Mouse (Mus musculus) liver, adult 2 months (tissue): ENCODE results near the gene Idh2.

ENCODE experiments used
- CTCF ChIP-seq: fragments of 200-500 bp; IDR thresholded peaks from 2 replicates; pipeline ENCODE4 v1.5.1; 2011; ENCODE audit warnings: low read depth, low read length, control low read depth
- POLR2A ChIP-seq: fragments of 200-500 bp; IDR thresholded peaks from 2 replicates; pipeline ENCODE4 v1.6.1; 2011; ENCODE audit warnings: low read length, control low read depth; ENCODE audit not compliant: insufficient read depth; ENCODE audit errors: extremely low read depth

DNA sequence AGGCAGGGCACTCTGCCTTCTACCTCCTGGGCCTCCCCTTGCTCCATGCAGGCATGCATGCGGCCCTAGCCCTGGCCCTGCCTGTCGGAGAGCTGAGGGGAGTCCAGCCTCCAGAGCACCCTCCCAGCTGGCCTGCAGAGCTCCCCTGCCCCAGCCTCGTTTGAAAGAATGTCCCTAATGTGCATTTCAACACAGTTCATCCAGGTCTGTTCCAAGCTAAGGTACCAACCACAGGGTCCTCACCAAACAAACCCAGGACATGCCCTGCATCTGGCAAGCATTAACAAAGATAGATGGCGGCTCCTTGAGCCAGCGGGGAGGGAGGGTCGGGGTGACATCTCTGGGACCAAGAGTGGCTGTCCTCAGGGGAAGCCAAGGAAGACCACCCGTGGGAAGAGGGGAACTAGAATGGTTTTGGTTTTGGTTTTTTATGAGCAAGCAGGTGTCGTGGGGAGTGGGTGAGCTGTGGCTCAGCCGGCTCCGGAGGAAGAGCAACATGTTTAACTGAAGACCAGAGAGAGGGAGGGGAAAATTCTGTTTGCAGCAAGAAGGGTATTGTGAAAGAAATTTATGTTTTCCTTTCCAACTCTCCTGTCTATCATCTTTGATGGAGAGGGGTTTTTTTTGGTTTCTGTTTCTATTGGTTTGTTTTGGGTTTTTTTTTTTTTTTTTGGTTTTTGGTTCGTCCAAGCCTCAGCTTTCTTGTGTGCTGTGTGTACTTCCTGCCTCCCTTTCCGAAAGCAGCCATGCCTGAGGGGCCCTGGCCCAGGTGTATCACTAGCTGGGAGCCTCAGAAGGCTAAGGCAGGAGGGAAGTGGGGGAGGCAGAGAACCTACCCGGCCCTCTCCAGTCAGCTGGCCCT lies 24.0 kb downstream of the Idh2 start:
- TF ChIP-seq POLR2A (no peak), CTCF (no peak)
